Mouse (Mus musculus): ENCODE data around the gene Gmcl1. TPM values are rescaled to one million over a fixed set of nuclear protein-coding genes. Genes with fewer than 3 reads are reported as not detected.

Gene Gmcl1
- total and polyA plus RNA-seq, 3 experiments: 15.9 to 67.0 (median 21.5) TPM

DNA sequence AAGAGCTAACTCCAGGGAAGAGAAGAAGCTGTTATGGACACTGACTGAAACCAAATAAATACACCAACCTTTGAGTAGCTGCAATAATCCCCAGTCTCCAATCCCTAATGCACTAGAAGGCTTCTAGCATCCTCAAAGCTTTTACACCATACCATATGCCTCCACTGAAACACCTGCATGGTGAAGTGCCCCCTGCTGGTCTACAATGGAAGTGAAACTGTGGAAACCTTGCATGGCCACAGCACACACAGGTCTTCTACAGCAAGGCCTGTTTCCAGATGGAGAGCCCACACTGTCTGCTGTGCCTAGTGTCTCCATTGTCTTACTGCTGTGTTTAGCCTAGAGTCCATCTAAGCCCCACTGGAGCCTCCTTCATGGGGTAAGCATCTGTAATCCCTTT lies 38.7 kb downstream of the Gmcl1 start:
- no peak overlapping the region for H3K27ac ChIP-seq (ENCODE audit: control insufficient read depth, low read depth, low read length)
- peaks cover 4% of the 10 kb centered on the region in 2 experiments for H3K36me3 ChIP-seq (ENCODE audit: control insufficient read depth in 1 of 2, insufficient read depth in 2 of 2, low read length in 2 of 2)
- H3K79me2 ChIP-seq (ENCODE audit: control insufficient read depth, insufficient read depth, low read length, poor library complexity): no peaks in the 10 kb centered on the region
- peak; percentile 59 for TF ChIP-seq RAD21 (IDR thresholded peaks at IDR 0.05; ENCODE audit: low read depth, low read length)
- no peak for TF ChIP-seq UBTF (IDR thresholded peaks at IDR 0.05; ENCODE audit: borderline replicate concordance, insufficient read depth, low read depth, low read length)
- no peak for TF ChIP-seq MAX (IDR thresholded peaks at IDR 0.05; ENCODE audit: low read length)
- TF ChIP-seq POLR2AphosphoS2 (IDR thresholded peaks at IDR 0.05; ENCODE audit: low read length): no peak
- no peak for TF ChIP-seq CHD2 (IDR thresholded peaks at IDR 0.05; ENCODE audit: low read length)
- TF ChIP-seq POLR2A (IDR thresholded peaks at IDR 0.05; ENCODE audit: control insufficient read depth in 1 of 2, insufficient read depth in 1 of 2, low read depth in 1 of 2, low read length in 2 of 2, poor library complexity in 1 of 2): no peak
- TF ChIP-seq MYC (IDR thresholded peaks at IDR 0.05; ENCODE audit: low read depth, low read length): 0 out of 2 replicates have a peak, but pooled peaks have one; percentile 50
- TF ChIP-seq CTCF (IDR thresholded peaks at IDR 0.05 in 2 of 3, conservative IDR thresholded peaks at IDR 0.05 in 1 of 3; ENCODE audit: control insufficient read depth in 1 of 3, insufficient read depth in 1 of 3, low read depth in 2 of 3, low read length in 3 of 3, poor library complexity in 1 of 3, severe bottlenecking in 1 of 3): peak; percentile 77 to 93 (median 86)
- no peak for TF ChIP-seq MAFK (IDR thresholded peaks at IDR 0.05; ENCODE audit: borderline replicate concordance, low read depth, low read length)
- no peak for TF ChIP-seq MEF2A (IDR thresholded peaks at IDR 0.05; ENCODE audit: extremely low read depth, insufficient replicate concordance, low read depth, low read length, poor library complexity, severe bottlenecking)
- no peak for TF ChIP-seq MYB (IDR thresholded peaks at IDR 0.05; ENCODE audit: low read depth, low read length)
- no peak for TF ChIP-seq HCFC1 (IDR thresholded peaks at IDR 0.05; ENCODE audit: low read depth, low read length)
- no peak for TF ChIP-seq RCOR1 (IDR thresholded peaks at IDR 0.05; ENCODE audit: low read depth, low read length)
- TF ChIP-seq EP300 (IDR thresholded peaks at IDR 0.05; ENCODE audit: low read depth in 1 of 2, low read length in 2 of 2): no peak
- no peak for TF ChIP-seq USF2 (IDR thresholded peaks at IDR 0.05; ENCODE audit: borderline replicate concordance in 1 of 2, insufficient read depth in 1 of 2, low read depth in 1 of 2, low read length in 2 of 2)
- no peak for TF ChIP-seq E2F4 (IDR thresholded peaks at IDR 0.05; ENCODE audit: borderline replicate concordance, low read depth, low read length)
- no peak for TF ChIP-seq NRF1 (IDR thresholded peaks at IDR 0.05; ENCODE audit: insufficient read depth, low read depth, low read length, poor library complexity, severe bottlenecking)
- no peak for TF ChIP-seq CHD1 (IDR thresholded peaks at IDR 0.05; ENCODE audit: low read depth, low read length)
- TF ChIP-seq MAZ (IDR thresholded peaks at IDR 0.05; ENCODE audit: low read depth, low read length): no peak
- TF ChIP-seq GABPA (IDR thresholded peaks at IDR 0.05; ENCODE audit: low read depth, low read length): no peak
- TF ChIP-seq MXI1 (IDR thresholded peaks at IDR 0.05; ENCODE audit: low read depth, low read length): no peak
- no peak for TF ChIP-seq ZMIZ1 (IDR thresholded peaks at IDR 0.05; ENCODE audit: low read depth, low read length)
- no peak for TF ChIP-seq SIN3A (IDR thresholded peaks at IDR 0.05; ENCODE audit: low read length)
- no peak for TF ChIP-seq TBP (IDR thresholded peaks at IDR 0.05; ENCODE audit: low read depth, low read length)
- no peak for TF ChIP-seq JUND (IDR thresholded peaks at IDR 0.05; ENCODE audit: low read depth, low read length)
- no peak for TF ChIP-seq ZKSCAN1 (IDR thresholded peaks at IDR 0.05; ENCODE audit: low read depth, low read length)
- peak; percentile 83 for TF ChIP-seq SMC3 (IDR thresholded peaks at IDR 0.05; ENCODE audit: low read depth, low read length)
- TF ChIP-seq ELF1 (IDR thresholded peaks at IDR 0.05; ENCODE audit: low read depth, low read length): no peak
- no peak for TF ChIP-seq POLR2AphosphoS5 (IDR thresholded peaks at IDR 0.05; ENCODE audit: borderline replicate concordance, low read depth, low read length)
- peak; percentile 59 for TF ChIP-seq ZC3H11A (IDR thresholded peaks at IDR 0.05; ENCODE audit: low read depth, low read length)
- no peak for TF ChIP-seq TAL1 (IDR thresholded peaks at IDR 0.05; ENCODE audit: low read length)
- H3K4me1 ChIP-seq (ENCODE audit: control insufficient read depth in 1 of 2, insufficient read depth in 2 of 2, low read length in 2 of 2): peaks cover 0 to 4% of the 10 kb centered on the region in 2 experiments; a peak in 3 of 4 replicates
- H3K9ac ChIP-seq (ENCODE audit: control insufficient read depth, low read depth, low read length, poor library complexity, severe bottlenecking): no peak overlapping the region
- no peaks in the 10 kb centered on the region for H3K27me3 ChIP-seq (ENCODE audit: control insufficient read depth in 1 of 2, insufficient read depth in 2 of 2, low read length in 2 of 2)
- H3K4me3 ChIP-seq (ENCODE audit: control insufficient read depth in 1 of 2, insufficient read depth in 1 of 2, low read depth in 2 of 2, low read length in 2 of 2): no peak overlapping the region
- no peaks in the 10 kb centered on the region for H3K9me3 ChIP-seq (replicated peaks; ENCODE audit: insufficient read depth, low read length)
- peak; percentile 81 for DNase-seq (ENCODE audit: low read depth, low spot score)

Data from MEL (cell line).